Mouse (Mus musculus): ENCODE results near the gene Ass1.

Ass1 gene

DNA sequence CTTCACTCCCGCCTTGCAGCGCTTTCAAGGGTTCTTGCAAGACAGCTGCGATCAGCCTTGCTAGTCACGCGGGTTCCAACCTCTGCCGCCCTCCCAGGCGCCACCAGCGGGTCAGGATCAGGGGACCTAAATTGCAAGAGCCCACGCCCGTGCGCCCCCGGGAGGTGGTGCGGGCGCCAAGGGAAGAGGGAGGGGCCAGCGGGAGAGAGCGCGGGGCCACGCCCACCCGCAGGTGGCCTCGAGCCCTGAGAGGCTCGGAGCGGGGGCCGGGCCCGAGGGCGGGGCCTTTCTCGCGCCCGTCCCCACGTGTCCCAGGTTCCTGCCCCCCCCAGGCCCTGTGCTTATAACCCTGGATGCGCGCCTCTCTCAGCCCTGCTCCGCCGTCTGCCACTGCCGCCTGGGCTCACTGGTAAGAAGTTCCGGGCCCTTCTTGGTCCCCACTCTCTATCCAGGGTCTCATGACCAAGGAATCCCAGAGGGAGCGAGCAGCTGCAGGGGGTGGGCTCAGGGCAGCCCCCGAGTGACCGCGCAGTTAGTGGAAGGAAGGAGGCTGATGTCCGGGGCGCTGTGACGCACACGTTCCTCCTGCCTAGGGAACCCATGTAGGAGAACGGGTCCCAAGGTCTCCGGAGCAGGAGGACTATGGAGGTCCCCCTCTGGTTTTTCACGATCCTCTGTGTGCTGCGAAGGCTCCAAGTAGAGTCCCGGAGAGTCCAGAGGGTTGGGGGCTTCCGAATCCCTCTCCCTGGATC is at the start of gene Ass1:
Gene Ass1, plus strand, starts transcription at position 277 of the 752 bp plus-strand sequence.
- DNase-seq, result peak; percentile 84

DNA sequence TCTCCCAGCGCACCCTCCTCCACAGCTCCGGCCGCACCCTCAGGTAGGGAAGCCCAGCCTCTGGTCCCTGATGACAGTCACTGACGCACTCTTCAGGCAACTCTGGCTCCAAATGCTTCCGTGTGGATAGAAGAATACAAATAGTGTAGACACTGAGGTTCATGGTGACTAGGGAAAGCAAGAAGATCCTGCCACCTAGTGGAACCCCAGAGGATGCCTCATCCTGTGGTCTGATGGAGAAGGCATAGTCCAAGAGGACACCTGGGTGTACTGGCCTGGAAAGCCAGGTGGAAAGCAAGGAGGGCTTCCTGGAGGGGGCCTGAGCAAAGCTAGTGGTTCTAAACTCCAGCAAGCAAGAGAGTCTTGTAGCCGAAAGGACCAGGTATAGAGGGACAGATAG is 49.1 kb upstream of the Ass1 start:
- DNase-seq, result no peak

DNA sequence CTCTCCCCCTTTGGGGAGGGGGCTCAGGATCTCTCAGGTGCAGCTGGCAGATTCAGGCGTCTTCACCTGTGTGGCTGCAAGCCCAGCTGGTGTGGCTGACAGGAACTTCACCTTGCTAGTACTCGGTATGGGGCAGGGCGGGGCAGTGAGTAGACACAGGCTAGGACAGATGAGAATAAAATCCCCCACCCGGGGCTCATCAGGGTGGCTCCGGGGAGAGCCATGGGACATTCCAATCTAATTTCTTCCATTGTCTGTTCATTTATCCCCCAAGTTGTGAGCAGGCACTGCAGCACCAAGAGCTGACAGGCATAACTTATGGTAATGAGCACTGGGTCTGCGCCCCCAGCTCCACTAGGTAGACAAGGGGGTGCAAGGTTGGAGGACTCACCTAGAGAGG is 47.4 kb upstream of the Ass1 start:
- no peak for DNase-seq

DNA sequence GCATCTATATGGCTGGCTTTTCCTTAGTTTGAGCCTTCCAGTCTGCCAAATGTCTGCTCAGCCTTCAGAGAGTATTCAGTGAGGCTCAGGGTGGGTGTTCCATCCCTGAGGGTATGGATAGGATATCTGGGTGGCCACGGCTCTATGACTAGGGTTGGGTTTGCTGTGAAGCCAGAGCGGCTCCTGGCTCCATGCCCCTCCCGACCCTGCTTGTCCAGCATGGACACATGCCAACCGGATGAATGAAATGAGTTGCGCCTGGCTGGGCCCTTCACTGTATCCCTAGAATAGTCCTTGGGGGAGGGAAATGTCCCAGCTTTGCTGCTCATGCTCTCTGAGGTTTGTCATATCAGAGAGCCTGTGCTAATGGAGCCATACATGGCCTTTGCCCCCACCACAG is 38.5 kb upstream of the Ass1 start:
- no peak for DNase-seq

DNA sequence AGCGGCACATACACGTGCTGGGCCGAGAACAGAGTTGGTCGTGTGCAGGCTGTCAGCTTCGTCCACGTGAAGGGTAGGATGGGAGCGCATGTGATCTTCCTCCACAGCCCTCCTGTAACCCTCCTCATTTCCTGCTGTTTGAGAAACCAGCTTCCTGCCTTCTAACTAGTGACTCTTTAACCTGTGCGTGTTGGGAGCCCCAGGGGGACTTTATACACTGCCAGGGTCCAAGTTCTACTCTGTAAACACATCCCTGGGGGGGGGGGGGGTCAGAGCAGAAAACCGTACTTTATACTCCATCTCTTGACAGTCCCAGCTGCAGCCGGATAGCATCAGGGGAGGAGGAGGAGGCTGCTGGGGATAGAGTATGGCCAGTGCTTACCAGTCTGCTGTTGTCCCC is 35.3 kb upstream of the Ass1 start:
- DNase-seq, result peak; percentile 34

DNA sequence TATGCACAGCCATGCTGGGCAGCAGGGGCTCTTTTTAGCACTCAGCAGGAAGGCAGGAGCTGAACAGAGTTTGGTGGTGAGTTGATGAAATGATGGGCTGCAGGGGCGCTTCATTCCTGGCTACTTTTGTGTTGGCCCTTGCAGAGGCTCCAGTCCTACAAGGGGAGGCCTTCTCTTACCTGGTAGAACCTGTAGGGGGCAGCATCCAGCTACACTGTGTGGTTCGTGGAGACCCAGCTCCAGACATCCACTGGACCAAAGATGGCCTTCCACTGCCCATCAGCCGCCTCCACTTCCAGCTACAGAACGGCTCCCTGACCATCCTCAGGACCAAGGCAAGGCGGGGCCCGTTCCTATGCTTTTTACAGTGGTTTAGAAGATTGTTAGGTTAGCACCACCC is 34.4 kb upstream of the Ass1 start:
- DNase-seq, result peak; percentile 63

DNA sequence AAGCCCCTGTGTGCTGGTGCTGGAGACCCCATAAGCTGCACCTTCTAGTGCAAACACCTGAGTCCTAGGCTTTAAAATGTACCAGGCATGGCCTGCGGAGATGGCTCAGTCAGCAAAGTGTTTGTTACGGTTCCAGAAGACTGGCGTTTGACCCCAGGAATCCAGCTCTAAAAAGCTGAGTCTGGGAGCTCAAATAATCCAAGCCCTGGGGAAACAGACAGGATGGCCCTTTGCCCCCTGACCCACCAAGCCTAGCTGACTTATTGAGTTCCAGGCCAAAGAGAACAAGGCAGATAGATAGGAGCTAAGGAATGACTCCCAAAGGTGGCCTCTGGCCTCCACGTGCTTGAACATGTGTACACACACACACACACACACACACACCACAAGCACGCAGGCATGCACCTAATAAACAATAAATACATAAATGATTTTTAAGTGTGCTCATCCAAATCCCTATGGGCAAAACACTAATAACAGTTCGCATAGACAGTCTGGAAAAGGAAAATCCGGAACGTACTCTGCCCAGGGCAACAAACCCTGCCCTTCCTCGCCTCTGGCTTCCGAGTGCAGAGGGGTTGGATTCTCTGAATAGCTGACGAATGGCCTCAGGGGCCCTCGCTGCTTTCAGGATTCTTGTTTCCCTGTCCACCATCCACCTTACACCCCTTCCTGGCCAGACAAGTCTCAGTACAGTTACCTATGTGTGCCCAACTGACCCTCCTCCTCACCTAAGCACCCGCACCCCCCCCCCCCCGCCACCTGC is 32.3 kb upstream of the Ass1 start:
- no peak for DNase-seq

DNA sequence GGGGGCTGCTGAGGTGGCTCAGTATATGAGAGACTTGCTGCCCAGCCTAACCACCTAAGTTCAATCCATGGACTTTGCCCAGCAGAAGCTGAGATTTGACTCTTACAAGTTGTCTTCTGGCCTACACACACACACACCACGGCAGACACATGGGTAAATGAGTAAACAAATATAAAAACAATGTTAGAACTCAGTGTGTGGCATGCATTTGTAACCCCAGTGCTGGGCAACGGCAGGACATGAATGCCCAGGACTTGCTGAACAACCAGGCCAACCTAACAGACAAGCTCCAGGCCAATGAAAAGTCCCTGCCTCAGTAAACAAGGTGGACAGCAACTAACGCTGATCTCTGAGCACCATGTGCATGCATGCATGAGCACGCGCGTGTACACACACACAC is 30.4 kb upstream of the Ass1 start:
- DNase-seq, result no peak

DNA sequence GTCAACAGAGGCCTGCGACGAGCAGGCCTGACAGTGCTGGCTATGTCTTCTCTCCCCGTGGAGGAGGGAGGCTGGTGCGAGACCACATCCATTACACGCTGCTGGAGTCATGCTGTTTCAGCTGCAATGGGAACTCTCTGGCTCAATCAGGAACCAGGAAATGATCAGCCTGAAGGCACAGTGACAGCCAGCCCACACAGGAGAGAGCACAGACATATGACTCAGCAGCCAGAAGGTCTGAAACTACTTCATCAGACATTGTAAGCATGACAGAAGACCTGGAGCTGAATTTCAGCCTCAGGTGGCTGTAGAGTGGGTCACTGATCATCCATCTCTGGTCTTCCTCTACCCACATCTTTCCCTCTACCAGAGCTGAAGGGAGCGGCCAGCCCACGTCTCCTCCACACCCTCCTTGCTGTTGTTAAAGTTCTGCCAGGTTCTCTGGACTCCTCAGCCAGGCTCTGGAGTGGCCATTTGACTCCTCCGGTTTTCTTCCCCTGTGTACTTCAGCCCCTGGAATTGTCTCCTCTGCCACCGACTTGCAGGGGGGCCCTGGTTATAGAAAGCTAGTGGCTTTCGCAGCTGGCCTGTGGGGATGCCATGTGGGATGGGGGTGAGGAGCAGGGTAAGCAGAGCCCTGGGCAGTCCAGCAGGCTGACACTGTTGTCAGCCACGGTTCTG is 27.4 kb upstream of the Ass1 start:
- DNase-seq, result no peak

DNA sequence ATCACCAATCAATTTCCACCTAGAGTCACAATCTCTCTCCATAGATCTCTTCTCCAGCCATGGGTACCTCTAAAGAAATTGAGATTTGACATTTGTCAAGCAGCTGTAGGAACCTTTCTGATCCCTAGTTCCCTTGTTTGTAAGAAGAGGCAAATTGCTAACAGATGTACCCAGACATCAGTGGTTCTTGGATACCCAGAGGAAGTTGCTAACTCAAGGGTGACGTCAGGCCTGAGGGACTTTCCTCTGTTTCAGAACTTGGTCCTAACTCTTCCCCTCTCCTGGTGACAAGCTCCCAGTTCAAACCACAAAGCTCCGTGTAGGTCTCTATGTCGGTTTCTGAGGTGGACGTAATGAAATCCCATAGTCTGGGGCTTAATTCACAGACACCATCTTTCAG is 24.0 kb upstream of the Ass1 start:
- DNase-seq, result no peak

DNA sequence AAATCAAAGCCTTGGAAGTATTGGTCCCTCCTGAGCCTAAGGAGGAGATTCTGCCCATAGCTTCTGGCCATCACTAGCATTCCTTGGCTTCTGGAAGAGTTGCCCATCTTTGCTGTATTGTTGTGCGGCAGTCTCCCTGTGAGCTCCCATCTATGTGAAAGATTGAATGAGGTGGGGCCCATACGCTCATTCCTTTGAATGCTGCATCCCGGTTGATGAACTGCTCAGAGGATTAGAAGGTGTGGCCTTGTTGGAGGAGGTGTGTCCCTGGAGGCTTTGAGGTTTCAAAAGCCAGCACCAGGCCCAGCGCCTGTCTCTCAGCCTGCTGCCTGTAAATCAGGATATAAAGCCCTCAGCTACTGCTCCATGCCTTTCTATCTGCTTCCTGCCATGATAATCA is 23.6 kb upstream of the Ass1 start:
- DNase-seq, result no peak

DNA sequence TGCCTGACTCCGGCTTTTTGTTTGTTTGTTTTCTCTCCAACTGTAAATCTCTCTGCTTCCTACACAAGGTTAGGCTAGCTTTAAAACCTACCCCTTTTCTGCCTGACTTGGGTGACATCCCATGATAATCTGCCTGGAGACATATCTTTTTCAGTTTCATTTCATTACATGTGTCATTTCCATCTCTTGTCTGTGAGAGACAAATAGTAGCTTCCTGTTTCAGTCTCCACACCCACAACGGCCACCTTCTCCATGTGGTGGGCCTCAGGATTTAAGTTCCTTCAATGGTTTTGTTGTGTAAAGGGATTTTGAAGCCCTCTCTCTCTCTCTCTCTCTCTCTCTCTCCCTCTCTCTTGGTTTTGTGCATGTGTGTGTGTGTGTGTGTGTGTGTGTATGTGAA is 22.5 kb upstream of the Ass1 start:
- DNase-seq, result no peak

DNA sequence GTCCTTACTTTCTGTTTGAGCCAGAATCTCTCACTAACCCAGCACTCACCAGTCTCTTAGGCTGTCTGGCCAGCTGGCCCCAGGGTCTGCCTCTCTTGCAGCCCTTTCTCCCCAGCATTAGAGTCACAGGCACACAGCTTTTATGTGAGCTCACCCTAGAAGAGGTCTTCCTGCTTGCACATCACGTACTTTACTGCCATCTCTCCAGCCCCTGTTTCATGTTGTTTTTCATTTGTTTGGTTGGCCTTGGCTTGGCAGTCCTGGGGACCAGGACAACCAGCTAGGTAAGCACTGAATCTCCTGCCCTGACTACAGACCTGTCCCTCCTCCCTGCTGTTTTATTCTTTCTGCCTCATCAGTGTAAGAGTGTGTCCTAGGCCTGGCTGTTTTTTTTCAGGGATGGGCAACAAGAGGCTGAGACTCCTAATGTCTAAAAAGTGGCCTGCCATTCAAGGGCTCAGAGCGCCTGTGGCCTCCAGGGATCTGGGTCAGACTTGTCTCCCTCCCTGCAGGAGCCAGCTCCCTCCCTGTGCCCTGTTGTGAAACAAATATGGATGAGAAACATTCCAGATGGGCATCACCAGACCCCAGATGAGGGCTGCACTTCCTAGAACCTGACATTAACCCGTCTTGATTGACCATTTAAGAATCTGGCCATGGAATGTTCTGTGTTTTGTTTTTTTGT is 21.1 kb upstream of the Ass1 start:
- DNase-seq, result no peak

DNA sequence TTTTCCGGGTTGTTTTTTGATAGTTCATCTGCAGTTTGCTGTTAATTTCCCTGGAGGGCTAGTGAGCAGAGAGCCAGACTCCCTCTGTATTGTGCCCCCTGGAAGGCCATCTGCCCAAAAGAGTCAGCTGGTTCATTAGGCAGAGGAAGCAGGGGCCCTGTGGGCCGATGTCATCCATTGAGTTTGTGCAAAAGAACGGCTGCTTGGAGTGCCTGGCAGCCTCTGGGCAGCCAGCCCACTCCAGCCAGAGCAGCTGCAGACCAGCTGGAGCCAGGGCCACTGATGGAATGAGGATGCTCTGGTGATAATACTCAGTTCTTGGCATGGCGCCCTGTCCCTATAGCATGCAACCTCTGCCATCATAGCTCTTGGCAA is 20.6 kb upstream of the Ass1 start:
- DNase-seq, result no peak

DNA sequence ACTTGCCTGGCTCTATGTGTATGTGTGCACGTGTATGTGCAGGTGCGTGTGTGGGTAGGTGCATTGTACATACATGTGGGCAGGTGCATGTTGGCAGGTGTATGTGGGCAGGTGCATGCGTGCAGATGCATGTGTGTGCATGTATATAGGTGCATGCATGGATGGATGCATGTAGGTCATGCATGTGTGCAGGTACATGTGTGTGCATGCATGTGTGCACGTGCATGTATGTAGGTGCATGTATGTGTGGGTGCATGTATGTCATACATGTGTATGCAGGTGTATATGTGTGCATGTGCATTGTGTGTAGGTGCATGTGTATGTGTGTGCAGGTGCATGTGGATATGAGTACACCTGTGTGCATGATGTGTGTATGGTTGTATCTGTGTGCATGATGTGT is 20.1 kb upstream of the Ass1 start:
- DNase-seq, result no peak

DNA sequence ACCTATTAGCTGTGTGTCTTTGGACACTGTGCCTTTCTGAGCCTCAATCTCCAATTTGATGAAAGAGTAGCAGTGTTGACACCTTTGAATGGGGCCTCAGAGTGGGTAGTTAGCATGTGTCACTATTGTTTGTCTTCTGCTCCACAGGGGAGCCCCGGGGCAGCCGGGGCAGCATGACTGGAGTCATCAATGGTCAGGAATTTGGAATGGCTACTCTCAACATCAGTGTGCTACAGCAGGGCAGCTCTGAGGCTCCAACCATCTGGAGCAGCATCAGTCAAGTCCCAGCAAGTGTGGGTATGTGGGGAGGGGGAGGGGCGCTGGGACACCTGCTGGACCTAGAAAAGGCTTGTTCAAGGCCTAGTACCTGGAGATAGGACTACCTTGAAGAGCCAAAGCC is 19.3 kb upstream of the Ass1 start:
- no peak for DNase-seq

DNA sequence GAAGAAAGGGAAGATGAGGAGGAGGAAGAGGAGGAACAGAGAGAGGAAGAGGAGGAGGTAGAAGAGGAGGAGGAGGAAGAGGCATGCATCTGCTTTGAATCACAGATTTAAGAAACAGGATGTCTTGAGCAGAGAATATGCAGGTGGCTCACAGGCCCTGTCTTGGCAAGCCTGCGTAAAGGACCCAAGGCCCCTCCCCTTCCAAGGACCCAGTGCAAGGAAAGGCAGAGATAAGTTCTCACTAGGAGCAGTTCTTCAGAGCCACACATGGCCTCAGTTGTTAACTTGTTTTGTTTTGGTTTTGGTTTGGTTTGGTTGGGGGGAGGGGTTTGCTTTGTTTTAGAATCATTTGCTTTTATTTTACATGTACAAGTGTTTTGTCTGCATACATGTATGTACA is 18.5 kb upstream of the Ass1 start:
- no peak for DNase-seq

DNA sequence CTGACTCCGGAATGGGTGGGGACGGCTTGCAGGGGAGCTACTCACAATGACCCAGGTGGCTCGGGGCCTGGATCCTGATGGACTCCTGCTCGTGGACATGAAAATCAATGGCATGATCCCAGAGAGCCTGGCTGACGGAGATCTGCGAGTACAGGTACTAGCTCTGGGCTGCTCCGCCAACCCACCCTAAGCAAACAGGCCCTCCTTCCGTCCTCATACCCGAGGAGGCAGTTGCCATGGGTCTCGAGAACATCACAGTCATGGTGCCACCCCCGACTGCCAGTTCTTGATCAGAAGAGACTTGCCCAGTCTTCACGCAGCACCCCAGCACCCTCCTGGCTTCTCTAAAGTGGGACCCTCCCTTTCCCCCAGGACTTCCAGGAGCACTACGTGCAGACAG is 17.0 kb upstream of the Ass1 start:
- DNase-seq, result no peak

DNA sequence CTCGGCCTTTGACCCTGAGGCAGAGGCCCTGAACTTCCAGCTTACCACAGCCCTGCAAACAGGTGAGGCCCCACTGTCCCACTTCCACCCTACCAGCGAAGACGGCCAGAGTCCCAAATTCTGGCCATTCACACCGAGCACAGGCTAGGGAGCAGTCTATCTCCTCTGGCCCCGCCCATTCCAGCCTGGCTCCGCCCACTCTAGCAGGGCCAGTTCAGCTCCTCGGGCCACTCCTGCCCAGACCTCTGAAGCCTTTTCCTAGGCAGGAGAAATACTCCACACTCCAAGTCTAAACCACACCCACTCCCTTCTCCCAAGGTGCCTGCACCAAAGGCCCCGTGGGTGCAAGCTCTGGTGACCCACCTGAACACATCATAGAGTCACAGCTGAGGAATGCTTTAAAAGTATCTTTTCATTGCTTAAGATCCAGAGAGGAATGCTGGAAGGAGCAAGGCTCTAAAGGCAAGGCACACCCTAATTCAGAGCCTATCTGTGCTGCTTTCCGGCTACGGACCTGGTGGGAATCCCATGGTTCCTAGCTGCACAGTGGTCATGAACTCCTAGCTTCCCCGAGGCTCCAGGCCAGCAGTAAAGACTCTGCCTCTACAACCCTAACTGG is 16.3 kb upstream of the Ass1 start:
- DNase-seq, result peak; percentile 68

DNA sequence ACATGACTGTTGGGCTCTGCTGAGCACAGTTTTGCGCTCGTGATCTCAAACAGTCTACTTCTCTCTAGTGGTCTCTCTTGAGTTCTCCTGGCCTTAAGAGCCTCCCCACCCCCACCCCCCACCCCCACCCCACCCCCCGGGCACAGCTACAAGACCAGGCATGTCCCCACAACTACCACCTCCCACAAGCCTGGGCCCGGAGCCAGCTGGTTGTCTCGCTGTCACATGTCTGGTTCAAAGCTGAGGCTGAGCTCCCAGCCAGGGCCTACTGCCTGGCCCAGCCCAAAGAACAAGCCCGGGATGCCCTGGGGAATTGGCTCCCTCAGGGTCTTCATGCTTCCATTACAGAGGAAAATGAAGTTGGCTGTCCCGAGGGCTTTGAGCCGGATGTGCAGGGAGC is 15.7 kb upstream of the Ass1 start:
- DNase-seq, result peak; percentile 35

DNA sequence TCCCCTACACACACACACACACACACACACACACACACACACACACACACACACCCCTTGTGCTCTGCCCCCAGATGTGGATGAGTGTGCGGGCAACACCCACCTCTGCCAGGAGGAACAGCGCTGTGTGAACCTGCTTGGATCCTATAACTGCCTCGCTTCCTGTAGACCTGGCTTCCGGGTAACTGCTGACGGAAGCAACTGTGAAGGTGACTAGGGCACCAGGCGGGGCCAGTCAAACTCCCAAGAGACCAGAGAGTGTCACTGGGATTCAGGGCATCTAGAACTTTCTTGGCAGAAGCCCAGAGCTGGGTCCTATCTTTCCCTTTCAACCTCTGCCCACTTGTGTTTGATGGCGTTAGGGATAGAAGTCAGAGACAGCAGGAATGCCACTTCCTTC is 14.6 kb upstream of the Ass1 start:
- DNase-seq, result no peak

DNA sequence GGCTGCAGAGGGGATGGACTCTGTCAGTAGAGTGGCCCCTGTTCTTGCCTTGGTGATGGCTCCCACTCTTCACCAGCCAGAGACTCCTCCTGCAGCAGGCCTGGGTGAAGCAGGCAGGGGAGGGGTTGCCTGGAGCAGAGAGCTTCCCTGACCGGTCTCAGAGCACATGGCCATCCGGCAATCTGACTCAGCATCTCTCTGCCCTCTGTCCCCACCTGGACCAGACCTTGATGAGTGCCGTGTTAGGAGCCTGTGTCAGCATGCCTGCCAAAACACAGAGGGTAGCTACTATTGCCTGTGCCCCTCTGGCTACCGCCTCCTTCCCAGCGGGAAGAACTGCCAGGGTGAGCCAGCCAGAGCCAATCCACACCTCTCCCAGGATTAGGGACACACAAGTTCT is 11.5 kb upstream of the Ass1 start:
- no peak for DNase-seq

Measured in liver (tissue).